ENCODE assay signal across 25 mouse cellular contexts in genomic region chr5:66836892-66837291, GRCm38 (mm10).
A peak's percentile ranks its signal among the peaks of the same experiment; 100 is the strongest.
DNase-seq lines count a peak whose midpoint lies in the region; ATAC-seq and TF ChIP-seq lines count a peak whose summit lies in the region.
"Had no signal": no experiment of that assay in that cellular context is flagged by ENCODE, and none has a peak within 500 bp of the region (broad histone marks: within the 10 kb centered on the region; RNA-seq: fewer than 3 reads in every experiment).

No protein-coding gene starts in this region.

- 89% methylated on average over 4 of the region's 4 CpGs for WGBS in intestine, postnatal 0 days
- WGBS in intestine, embryonic 16.5 days, result 90% methylated on average over 4 of the region's 4 CpGs
- 78% methylated on average over 4 of the region's 4 CpGs for WGBS in lung, embryonic 14.5 days

- no peaks in the 10 kb centered on the region for H3K27me3 ChIP-seq in intestine, postnatal 0 days (replicated peaks; ENCODE audit: control insufficient read depth, insufficient read depth, low read length)
- no peaks in the 10 kb centered on the region for H3K27me3 ChIP-seq in intestine, embryonic 16.5 days (replicated peaks; ENCODE audit: control insufficient read depth, insufficient read depth, low read length)
- no peaks in the 10 kb centered on the region for H3K27me3 ChIP-seq in lung, embryonic 14.5 days (ENCODE audit: insufficient read depth, low read length)
- H3K27me3 ChIP-seq in E14TG2a.4 (ENCODE audit: insufficient read depth, low read length), result no peaks in the 10 kb centered on the region
- no peaks in the 10 kb centered on the region for H3K27me3 ChIP-seq in Patski
- H3K27me3 ChIP-seq: forebrain, embryonic 12.5 days; intestine, embryonic 15.5 days; kidney, embryonic 15.5 days; limb, embryonic 12.5 days had no signal

- POLR2A ChIA-PET in Patski (lab: Charles Lee), result interaction anchor here (1.4 kb wide), 1 partner anchor 21 kb away, joined by 4 read pairs; no protein-coding TSS in a partner anchor

- H3K4me3 ChIP-seq in intestine, postnatal 0 days (ENCODE audit: low read depth, low read length), result no peak overlapping the region
- no peak overlapping the region for H3K4me3 ChIP-seq in intestine, embryonic 16.5 days (ENCODE audit: low read length)
- H3K4me3 ChIP-seq in lung, embryonic 14.5 days (ENCODE audit: low read depth, low read length), result no peak overlapping the region
- no peak overlapping the region for H3K4me3 ChIP-seq in E14TG2a.4 (replicated peaks; ENCODE audit: low read length)
- H3K4me3 ChIP-seq: erythroblast, embryonic 14.5 days; forebrain, embryonic 12.5 days; intestine, embryonic 15.5 days; kidney, embryonic 15.5 days; limb, embryonic 12.5 days had no signal

- no peaks in the 10 kb centered on the region for H3K36me3 ChIP-seq in intestine, postnatal 0 days (ENCODE audit: control insufficient read depth, insufficient read depth)
- no peaks in the 10 kb centered on the region for H3K36me3 ChIP-seq in intestine, embryonic 16.5 days (ENCODE audit: control insufficient read depth, insufficient read depth, low read length)
- no peaks in the 10 kb centered on the region for H3K36me3 ChIP-seq in lung, embryonic 14.5 days (ENCODE audit: insufficient read depth)
- no peaks in the 10 kb centered on the region for H3K36me3 ChIP-seq in E14TG2a.4 (ENCODE audit: insufficient read depth, low read length)
- H3K36me3 ChIP-seq: forebrain, embryonic 12.5 days; intestine, embryonic 15.5 days; kidney, embryonic 15.5 days; limb, embryonic 12.5 days had no signal

- H3K27ac ChIP-seq in intestine, postnatal 0 days (ENCODE audit: low read depth, low read length), result no peak overlapping the region
- H3K27ac ChIP-seq in intestine, embryonic 16.5 days (ENCODE audit: low read length), result no peak overlapping the region
- H3K27ac ChIP-seq in lung, embryonic 14.5 days (ENCODE audit: low read depth), result no peak overlapping the region
- H3K27ac ChIP-seq: forebrain, embryonic 12.5 days; intestine, embryonic 15.5 days; kidney, embryonic 15.5 days; limb, embryonic 12.5 days had no signal

- H3K9me3 ChIP-seq in intestine, postnatal 0 days (ENCODE audit: control insufficient read depth), result no peaks in the 10 kb centered on the region
- no peaks in the 10 kb centered on the region for H3K9me3 ChIP-seq in intestine, embryonic 16.5 days (ENCODE audit: control insufficient read depth, low read length)
- no peaks in the 10 kb centered on the region for H3K9me3 ChIP-seq in lung, embryonic 14.5 days (ENCODE audit: low read depth, low read length)
- H3K9me3 ChIP-seq in E14TG2a.4 (ENCODE audit: low read length), result no peaks in the 10 kb centered on the region
- H3K9me3 ChIP-seq: forebrain, embryonic 12.5 days; intestine, embryonic 15.5 days; kidney, embryonic 15.5 days; limb, embryonic 12.5 days had no signal

- no peak for ATAC-seq in intestine, postnatal 0 days
- no peak for ATAC-seq in intestine, embryonic 16.5 days
- ATAC-seq in lung, embryonic 14.5 days (ENCODE audit: insufficient read depth), result no peak
- ATAC-seq in Patski, result no peak
- no peak for ATAC-seq in frontal cortex, adult (ENCODE audit: low TSS enrichment)
- ATAC-seq: activated CD4-positive, CD25-positive, alpha-beta regulatory T cell, adult 4 months; hindbrain, embryonic 16.5 days; intestine, embryonic 15.5 days had no signal

- CTCF ChIA-PET in Patski (lab: Charles Lee), result interaction anchor here (0.8 to 0.9 kb wide), 3 partner anchors 10 to 17 kb away, joined by 3 read pairs; no protein-coding TSS in a partner anchor

- no peak overlapping the region for H3K9ac ChIP-seq in intestine, postnatal 0 days (ENCODE audit: low read depth, low read length)
- H3K9ac ChIP-seq in intestine, embryonic 16.5 days (ENCODE audit: low read depth, low read length), result no peak overlapping the region
- no peak overlapping the region for H3K9ac ChIP-seq in lung, embryonic 14.5 days
- H3K9ac ChIP-seq: forebrain, embryonic 12.5 days; intestine, embryonic 15.5 days; kidney, embryonic 15.5 days; limb, embryonic 12.5 days had no signal

- in situ Hi-C loops in Patski (cut with MboI; ENCODE audit: low pct_unique_long_range_greater_than_20kb), result no loop called here

- no peaks in the 10 kb centered on the region for H3K4me1 ChIP-seq in intestine, postnatal 0 days (replicated peaks; ENCODE audit: control insufficient read depth, insufficient read depth, low read length)
- no peaks in the 10 kb centered on the region for H3K4me1 ChIP-seq in intestine, embryonic 16.5 days (ENCODE audit: control insufficient read depth, insufficient read depth, low read length)
- H3K4me1 ChIP-seq in lung, embryonic 14.5 days (ENCODE audit: insufficient read depth), result no peaks in the 10 kb centered on the region
- H3K4me1 ChIP-seq in E14TG2a.4 (replicated peaks; ENCODE audit: low read depth, low read length), result no peaks in the 10 kb centered on the region
- H3K4me1 ChIP-seq: forebrain, embryonic 12.5 days; intestine, embryonic 15.5 days; kidney, embryonic 15.5 days; limb, embryonic 12.5 days had no signal

- DNase-seq in lung, embryonic 14.5 days, result no peak
- no peak for DNase-seq in lung, postnatal 10 days
- DNase-seq in Patski (ENCODE audit: low read depth, low spot score), result no peak
- no peak for DNase-seq in right cerebral cortex, adult 18-20 months
- DNase-seq: adrenal gland, adult 2 months; adrenal gland, postnatal 36 days; B cell, adult 2 months; cerebellum, adult 2 months; cerebellum, postnatal 14 days; gastrocnemius, postnatal 36 days; heart, postnatal 14 days; kidney, postnatal 4 days; right cerebral cortex, postnatal 14 days had no signal

- no peak overlapping the region for H3K4me2 ChIP-seq in intestine, postnatal 0 days (replicated peaks; ENCODE audit: low read depth)
- H3K4me2 ChIP-seq in intestine, embryonic 16.5 days (ENCODE audit: low read depth, low read length), result no peak overlapping the region
- H3K4me2 ChIP-seq in lung, embryonic 14.5 days, result no peak overlapping the region
- H3K4me2 ChIP-seq: forebrain, embryonic 12.5 days; intestine, embryonic 15.5 days; kidney, embryonic 15.5 days; limb, embryonic 12.5 days; liver, embryonic 11.5 days had no signal

- TF ChIP-seq CTCF in intestine, postnatal 0 days (IDR thresholded peaks at IDR 0.05; ENCODE audit: low read depth), result 0 out of 2 replicates have a peak, but pooled peaks have one; percentile 21
- peak; percentile 16 for TF ChIP-seq CTCF in lung, embryonic 14.5 days (IDR thresholded peaks at IDR 0.05; ENCODE audit: low read depth)
- TF ChIP-seq CTCF in E14TG2a.4 (conservative IDR thresholded peaks at IDR 0.05; ENCODE audit: low read length) (peak; percentile 17), Patski (IDR thresholded peaks at IDR 0.05) (peak; percentile 33)
